Mouse (Mus musculus) spleen, adult 12 weeks (tissue): Measurements from ENCODE around the gene Gm49369.
"Not testable (repeated sequence)": the region's sequence is repeated elsewhere in the genome, so short reads cannot be mapped to it uniquely, and the experiment has no call there.

Experiments
- DNase-seq: peaks from one replicate; pipeline ENCODE4 v3.0.0; 2022; ENCODE audit warnings: low spot score

Gm49369 gene

DNA sequence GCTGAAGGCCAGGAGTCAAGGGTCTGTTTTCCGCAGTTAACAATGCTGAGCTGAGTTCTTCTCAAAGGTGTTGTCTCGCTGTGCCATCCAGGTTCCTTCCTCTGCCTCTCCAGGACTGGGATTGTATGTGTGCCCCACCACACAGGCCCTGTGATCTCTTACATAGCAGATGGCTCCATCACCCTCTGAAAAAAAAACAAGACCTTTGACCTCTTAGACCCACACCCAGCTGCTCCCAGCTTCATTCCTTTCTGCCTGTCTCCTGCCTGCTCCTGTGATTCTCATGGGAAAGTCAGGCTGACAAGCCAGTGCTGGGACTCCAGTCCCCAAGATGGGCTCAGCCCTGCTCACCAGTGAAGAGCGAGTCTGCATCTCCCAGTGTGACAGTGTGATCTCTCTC lies 54.0 kb downstream of the Gm49369 start:
- DNase-seq: no peak

DNA sequence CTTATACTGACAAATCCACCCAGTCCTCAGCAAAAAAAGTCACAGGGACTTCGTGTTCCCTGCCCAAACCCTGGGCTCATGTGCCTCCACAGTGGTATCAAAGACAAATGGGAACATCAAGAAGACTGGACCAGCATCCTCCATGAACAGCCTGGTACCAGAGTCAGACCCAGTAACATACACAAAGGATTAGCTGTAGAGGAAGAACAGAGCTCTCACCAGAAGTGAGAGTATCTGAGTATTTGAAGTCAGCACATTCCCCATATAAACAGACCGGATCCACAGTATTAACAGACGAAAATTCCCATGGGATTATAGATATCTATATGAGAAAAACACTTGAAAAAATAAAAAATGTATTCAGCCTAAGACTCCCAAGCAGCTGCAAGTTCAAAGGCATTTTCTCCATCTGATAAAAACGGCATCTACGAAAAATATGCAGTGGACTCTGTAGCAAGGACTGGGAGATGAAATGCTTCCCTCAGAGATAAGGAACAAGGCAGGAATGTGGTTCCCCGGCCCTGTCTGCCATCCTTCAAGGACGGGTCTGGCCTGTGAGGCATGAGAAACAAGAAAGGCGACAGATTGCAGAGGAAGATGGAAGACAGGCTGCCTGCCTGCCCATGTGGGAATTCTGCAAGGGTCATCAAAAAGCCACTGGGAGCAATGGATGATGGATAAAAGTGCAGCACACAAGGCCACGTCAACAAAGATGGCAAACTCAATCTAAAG lies 55.6 kb downstream of the Gm49369 start:
- no peak for DNase-seq

DNA sequence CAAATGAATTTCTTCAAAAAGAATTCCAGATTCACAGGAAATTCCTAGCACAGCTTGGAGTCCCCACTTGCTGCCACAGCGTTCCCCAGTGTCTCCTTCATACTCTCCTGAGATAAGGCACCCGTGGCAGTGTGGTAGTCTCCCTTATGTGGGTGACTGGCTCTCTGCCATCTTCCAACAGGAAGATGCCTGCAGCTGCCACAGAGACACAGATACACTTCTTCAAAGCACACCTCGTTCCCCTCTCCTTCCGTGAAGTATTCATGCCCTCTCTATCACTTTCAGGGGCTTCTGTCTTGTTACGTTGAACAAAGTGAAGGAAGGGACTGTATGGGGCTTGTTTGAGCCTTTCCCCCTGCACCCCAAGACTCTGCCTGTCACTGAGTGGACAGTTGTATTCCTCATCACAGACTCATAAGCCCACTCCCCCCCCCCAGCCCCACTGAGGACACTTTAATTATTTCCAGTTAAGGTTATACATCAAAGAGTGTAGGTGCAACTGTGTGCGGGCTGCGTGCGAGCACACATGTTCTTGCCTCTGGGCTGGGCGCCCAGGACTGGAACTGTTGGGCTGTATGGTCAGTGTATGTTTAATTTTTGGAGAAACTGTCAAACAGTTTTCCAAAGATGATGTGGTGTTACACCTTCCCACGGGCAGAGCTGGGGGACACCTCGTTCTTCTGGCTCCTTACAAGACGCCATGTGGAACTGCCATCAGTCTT lies 58.9 kb downstream of the Gm49369 start:
- no peak for DNase-seq

DNA sequence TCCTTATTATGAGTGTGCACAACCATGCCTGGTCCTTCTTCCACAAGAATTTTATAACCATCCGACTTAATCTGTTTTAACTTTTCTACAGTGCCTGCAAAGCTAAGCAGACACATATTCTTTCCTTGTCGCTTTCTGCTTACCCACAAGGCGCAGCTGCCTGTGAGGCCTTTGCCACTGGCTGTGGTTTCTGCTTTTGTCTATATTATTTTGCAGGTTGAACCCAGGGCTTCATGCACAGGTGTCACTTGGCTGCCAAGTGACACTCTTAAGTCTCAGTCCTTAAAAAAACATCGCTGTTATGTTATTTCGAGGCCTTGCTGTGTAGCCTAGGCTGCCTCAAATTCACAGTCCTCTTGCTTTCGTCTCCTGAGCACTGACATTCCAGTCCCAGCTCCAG lies 59.8 kb downstream of the Gm49369 start:
- DNase-seq: no peak

DNA sequence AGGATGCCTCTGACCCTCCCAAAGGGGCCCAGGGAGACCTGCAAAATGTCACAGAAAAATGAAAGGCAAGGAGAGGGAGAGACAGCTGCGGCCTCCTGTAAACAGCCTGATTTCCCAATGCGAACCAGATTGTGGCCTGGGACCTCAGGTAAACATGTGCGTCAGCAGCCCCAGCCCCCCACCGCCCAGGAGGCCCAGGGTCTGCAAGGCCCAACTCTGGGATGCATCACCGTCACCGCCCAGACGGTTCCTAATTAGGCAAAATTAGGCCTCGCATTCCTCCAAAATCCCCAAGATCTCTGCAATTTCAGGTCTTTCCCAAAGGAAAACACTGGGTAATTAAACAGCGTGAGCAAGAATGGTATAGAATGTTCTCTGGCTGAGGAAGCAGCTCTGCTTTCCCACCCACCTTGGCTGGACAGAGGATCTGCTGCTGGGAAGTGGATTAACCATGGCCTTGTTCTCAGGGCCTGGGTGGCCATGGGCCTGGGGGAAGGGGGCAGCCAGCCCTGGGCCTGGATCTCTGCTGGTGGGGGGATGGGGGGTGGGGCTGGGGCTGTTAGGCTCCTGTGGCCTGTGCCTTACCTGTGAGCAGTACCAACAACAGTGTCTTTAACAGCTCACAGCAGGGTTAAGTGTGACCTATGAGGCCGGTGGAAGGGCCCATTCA lies 60.7 kb downstream of the Gm49369 start:
- DNase-seq: not testable (repeated sequence)
